Mouse (Mus musculus) forebrain, embryonic 12.5 days (tissue): ENCODE results near the gene Chn1. TPM values are rescaled to one million over a fixed set of nuclear protein-coding genes. Genes with fewer than 3 reads are reported as not detected.

Source experiments
- ATAC-seq: fragments of 200-750 bp; cut with Nextera tagmentation; 2 replicates; pipeline ENCODE4 v1.8.0; 2017; ENCODE audit warnings: moderate TSS enrichment; ENCODE audit not compliant: low FRiP score
- H3K27ac ChIP-seq: fragments of 300-500 bp; sonication (generic); 2 replicates; pipeline ENCODE4 v1.5.1; 2016; ENCODE audit warnings: mild to moderate bottlenecking
- H3K27me3 ChIP-seq: fragments of 300-500 bp; sonication (generic); 2 replicates; pipeline ENCODE4 v1.6.1; 2016; ENCODE audit warnings: mild to moderate bottlenecking
- H3K36me3 ChIP-seq: fragments of 300-500 bp; sonication (generic); replicated peaks from 2 replicates; pipeline ENCODE4 v1.6.1; 2016; ENCODE audit warnings: mild to moderate bottlenecking
- H3K4me1 ChIP-seq: fragments of 300-500 bp; sonication (generic); 2 replicates; pipeline ENCODE4 v1.6.1; 2016
- H3K4me2 ChIP-seq: fragments of 300-500 bp; sonication (generic); 2 replicates; pipeline ENCODE4 v1.6.1; 2016; ENCODE audit warnings: mild to moderate bottlenecking, moderate library complexity
- H3K4me3 ChIP-seq: fragments of 300-500 bp; sonication (generic); replicated peaks from 2 replicates; pipeline ENCODE4 v1.5.1; 2016; ENCODE audit warnings: mild to moderate bottlenecking
- H3K9ac ChIP-seq: fragments of 300-500 bp; sonication (generic); 2 replicates; pipeline ENCODE4 v1.6.1; 2016; ENCODE audit warnings: mild to moderate bottlenecking
- H3K9me3 ChIP-seq: fragments of 300-500 bp; sonication (generic); 2 replicates; pipeline ENCODE4 v1.6.1; 2016
- WGBS: fragments of 180-500 bp; shearing (Covaris S2); methylation state at CpG from one replicate; pipeline ENCODE4 v1.1.7; 2016; 5-methylcytosine and 5-hydroxymethylcytosine counted together
- polyA plus RNA-seq: library from polyadenylated mRNA; unstranded; fragments of >200 nt; fragmentation: Nextera tagmentation; extraction: Ambion mirVana; gene quantifications from 2 replicates; pipeline ENCODE4 v1.2.1, GENCODE M21; 2016

Gene Chn1
- polyA plus RNA-seq, 1 experiment from 2014 or later = 66.0 TPM

GRCm38 (mm10) chr2:73727868-73728267 is 47.3 kb downstream of the Chn1 start:
- Histone ChIP-seq H3K9me3 (no peaks in the 10 kb centered on the region), H3K4me2 (no peak overlapping the region), H3K27ac (no peak overlapping the region), H3K9ac (no peak overlapping the region), H3K4me3 (no peak overlapping the region), H3K4me1 (peaks cover 13% of the 10 kb centered on the region), H3K36me3 (no peaks in the 10 kb centered on the region), H3K27me3 (no peaks in the 10 kb centered on the region)
- 81% methylated on average over 2 of the region's 2 CpGs for WGBS
- ATAC-seq = no peak

- H3K4me1 ChIP-seq = peaks cover 22% of the 10 kb centered on the region
- H3K27ac ChIP-seq = no peak overlapping the region
- WGBS = 73% methylated on average over 3 of the region's 3 CpGs
- H3K9ac ChIP-seq = no peak overlapping the region
- no peak for ATAC-seq
- no peaks in the 10 kb centered on the region for H3K27me3 ChIP-seq
- no peaks in the 10 kb centered on the region for H3K9me3 ChIP-seq
- H3K4me3 ChIP-seq = no peak overlapping the region
- H3K4me2 ChIP-seq = no peak overlapping the region
- H3K36me3 ChIP-seq = no peaks in the 10 kb centered on the region
Measured at GRCm38 (mm10) chr2:73724934-73725333, 50.2 kb downstream of the Chn1 start.

GRCm38 (mm10) chr2:73721821-73722220 is 53.3 kb downstream of the Chn1 start:
- Histone ChIP-seq H3K36me3 (no peaks in the 10 kb centered on the region), H3K9me3 (no peaks in the 10 kb centered on the region), H3K4me1 (peaks cover 22% of the 10 kb centered on the region), H3K4me2 (no peak overlapping the region), H3K9ac (no peak overlapping the region), H3K27ac (no peak overlapping the region), H3K4me3 (no peak overlapping the region), H3K27me3 (no peaks in the 10 kb centered on the region)
- 59% methylated on average over 4 of the region's 4 CpGs for WGBS
- ATAC-seq = no peak

DNA sequence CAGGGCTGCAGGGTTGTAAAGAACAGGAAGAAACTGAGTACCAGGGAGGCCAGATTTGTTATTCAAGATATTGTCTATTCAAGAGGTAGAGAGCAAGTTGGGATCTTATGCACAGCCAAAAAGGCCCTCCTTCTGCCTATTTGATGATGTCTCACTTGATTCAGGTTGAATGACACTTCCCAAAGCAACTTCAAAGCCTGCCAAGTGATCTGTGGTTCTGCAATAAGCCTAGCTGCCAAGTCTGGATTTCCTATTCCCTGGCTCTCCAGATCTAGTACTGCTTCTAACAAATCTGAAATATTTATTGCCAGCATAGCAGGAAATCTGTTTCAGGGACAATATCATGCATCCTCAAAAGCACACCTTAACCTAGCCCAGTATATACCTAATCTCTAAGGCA is 62.7 kb downstream of the Chn1 start:
- Histone ChIP-seq H3K27me3 (no peaks in the 10 kb centered on the region), H3K27ac (no peak overlapping the region), H3K4me2 (no peak overlapping the region), H3K4me1 (no peaks in the 10 kb centered on the region), H3K9me3 (no peaks in the 10 kb centered on the region), H3K9ac (no peak overlapping the region), H3K36me3 (no peaks in the 10 kb centered on the region), H3K4me3 (no peak overlapping the region)
- no peak for ATAC-seq

DNA sequence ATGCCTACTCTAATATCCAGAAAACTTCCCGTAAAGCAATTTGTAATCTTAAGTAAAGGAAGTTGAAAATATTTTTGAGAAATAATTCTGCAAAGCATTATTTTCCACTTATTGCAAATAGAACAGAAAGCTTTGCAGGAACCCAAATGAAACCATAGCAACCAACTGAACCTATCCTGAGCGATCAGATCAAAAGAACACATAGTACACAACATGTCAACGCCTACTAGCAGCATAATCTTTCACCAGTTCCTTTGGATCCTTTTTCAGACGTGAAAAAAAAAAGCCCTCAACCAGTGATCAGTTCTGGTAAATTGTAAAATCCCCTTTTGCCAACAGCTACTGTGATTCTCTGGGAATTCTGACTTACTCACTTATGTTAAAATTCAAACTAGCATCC is 82.1 kb downstream of the Chn1 start:
- Histone ChIP-seq H3K4me1 (no peaks in the 10 kb centered on the region), H3K4me3 (no peak overlapping the region), H3K27ac (no peak overlapping the region), H3K4me2 (no peak overlapping the region), H3K9me3 (no peaks in the 10 kb centered on the region), H3K27me3 (no peaks in the 10 kb centered on the region), H3K9ac (no peak overlapping the region), H3K36me3 (no peaks in the 10 kb centered on the region)
- no peak for ATAC-seq
- 77% methylated on average over 4 of the region's 4 CpGs for WGBS

DNA sequence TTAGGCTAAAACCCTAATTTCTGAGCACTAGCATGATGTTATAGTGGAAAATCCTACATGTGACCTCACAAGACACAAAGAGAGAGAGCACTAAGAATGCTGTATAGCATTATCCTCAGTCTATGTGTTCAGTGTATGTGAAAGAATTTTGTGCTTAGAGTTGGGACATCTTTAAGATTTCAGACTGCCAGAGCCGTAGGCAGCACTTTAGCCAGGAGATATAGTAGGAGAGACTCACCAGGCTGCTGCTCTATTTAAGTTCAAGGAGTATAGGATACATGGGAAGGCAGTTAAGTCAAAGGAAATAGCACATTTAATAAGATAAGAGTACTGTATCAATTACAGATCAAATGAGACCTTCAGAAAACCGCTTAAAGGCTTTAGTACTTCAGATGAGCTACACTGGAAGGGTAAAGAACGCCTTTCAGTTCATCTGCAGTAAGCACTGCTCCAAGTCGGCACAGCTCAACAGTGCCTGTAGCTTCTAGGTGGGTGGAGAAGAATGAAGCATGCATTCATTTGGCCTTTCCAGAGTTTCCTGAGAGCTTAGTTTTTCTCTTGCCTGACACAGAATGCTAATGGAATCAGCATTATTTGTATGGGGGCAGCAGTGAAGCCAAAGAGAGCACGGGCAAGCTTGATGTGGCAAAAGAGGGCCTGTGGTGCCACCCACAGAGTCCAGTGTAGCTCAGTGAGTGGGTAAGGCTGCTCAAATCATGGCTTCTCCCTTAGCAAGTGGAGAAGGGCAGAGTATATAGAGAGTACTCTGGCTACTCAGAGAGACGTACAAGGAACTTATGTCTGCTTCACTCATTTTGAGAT is 84.2 kb downstream of the Chn1 start:
- Histone ChIP-seq H3K9ac (no peak overlapping the region), H3K9me3 (peaks cover 4% of the 10 kb centered on the region; the same call in 1 of the 2 replicates), H3K4me3 (no peak overlapping the region), H3K27ac (no peak overlapping the region), H3K36me3 (0 out of 2 replicates have a peak, but pooled peaks cover 4% of the 10 kb centered on the region), H3K4me1 (no peaks in the 10 kb centered on the region), H3K27me3 (no peaks in the 10 kb centered on the region), H3K4me2 (no peak overlapping the region)
- 76% methylated on average over 6 of the region's 6 CpGs for WGBS
- ATAC-seq = no peak

DNA sequence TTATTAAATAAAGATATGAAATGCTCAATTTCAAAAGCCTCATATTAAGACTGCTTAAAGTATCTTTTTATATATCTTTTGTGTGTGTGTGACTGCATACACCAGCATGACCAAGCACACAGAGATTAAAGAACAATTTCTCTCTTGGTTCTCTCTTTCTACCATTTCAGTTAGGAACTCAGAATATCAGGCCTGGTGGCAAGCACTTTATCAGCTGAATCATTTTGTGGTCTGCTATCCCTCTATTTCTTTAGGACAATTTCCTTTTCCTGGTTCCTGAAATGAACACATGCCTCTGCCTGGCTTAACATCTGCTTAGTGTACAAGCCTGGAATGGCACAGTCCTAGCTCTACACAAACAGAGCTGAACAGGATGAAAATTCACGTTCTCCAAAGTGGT is 92.6 kb downstream of the Chn1 start:
- Histone ChIP-seq H3K27me3 (no peaks in the 10 kb centered on the region), H3K4me2 (no peak overlapping the region), H3K9ac (no peak overlapping the region), H3K27ac (no peak overlapping the region), H3K36me3 (no peaks in the 10 kb centered on the region), H3K9me3 (no peaks in the 10 kb centered on the region), H3K4me3 (no peak overlapping the region), H3K4me1 (no peaks in the 10 kb centered on the region)
- no peak for ATAC-seq
- 82% methylated on average over 1 of the region's 1 CpGs for WGBS

DNA sequence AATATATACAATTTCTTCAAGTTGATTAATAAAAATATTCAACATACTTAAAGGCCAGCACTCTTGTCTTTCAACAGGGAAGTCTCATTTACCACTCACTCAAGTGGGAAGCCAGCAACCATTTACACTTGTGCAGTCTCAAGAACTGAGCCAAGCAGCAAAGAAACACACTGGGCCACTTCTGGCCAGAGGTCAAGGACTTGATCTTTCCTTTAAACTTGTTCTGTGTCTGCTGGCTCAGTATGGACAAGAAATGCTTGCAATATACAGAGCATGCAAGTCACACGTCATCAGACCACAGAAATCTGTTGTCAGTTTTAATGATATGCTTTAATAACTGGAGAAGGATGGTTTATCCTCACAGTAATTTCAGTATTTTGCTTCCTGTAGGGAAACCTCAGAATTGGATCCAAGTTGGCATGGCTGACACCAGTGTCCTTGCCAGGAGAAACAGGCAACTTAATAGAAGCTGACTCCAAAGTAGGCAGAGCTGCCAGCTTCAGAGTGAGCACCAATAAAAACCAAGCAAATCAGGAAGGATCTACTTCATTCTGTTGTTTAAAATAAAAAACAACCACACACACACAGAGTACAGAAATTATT is 94.6 kb downstream of the Chn1 start:
- H3K4me2 ChIP-seq = no peak overlapping the region
- no peaks in the 10 kb centered on the region for H3K36me3 ChIP-seq
- H3K27me3 ChIP-seq = no peaks in the 10 kb centered on the region
- 78% methylated on average over 1 of the region's 1 CpGs for WGBS
- H3K9me3 ChIP-seq = no peaks in the 10 kb centered on the region
- no peak overlapping the region for H3K4me3 ChIP-seq
- no peak overlapping the region for H3K9ac ChIP-seq
- H3K4me1 ChIP-seq = no peaks in the 10 kb centered on the region
- ATAC-seq = no peak
- H3K27ac ChIP-seq = no peak overlapping the region

DNA sequence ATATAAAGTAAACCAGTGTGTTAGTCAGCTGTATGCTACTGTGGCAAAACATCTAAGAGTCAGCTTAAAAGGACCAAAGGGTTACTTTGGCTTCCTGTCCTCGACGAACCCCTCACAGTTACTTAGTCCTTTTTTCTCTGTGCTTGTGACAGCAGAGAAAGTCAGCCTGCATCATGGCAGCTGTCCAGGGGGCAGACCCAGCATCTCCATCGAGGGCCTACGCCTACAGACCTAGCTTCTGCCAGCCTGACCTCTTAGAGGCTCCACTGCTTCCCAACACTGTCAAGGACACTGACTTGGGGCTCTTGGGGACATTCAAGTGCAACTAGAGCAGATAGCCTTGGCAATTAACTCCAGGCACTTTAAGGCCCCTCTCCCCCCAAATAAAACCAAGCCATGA is 106.5 kb downstream of the Chn1 start:
- ATAC-seq = no peak
- no peaks in the 10 kb centered on the region for H3K36me3 ChIP-seq
- no peak overlapping the region for H3K9ac ChIP-seq
- H3K4me3 ChIP-seq = no peak overlapping the region
- H3K27me3 ChIP-seq = no peaks in the 10 kb centered on the region
- no peak overlapping the region for H3K4me2 ChIP-seq
- H3K9me3 ChIP-seq = no peaks in the 10 kb centered on the region
- 86% methylated on average over 4 of the region's 4 CpGs for WGBS
- no peak overlapping the region for H3K27ac ChIP-seq
- no peaks in the 10 kb centered on the region for H3K4me1 ChIP-seq

DNA sequence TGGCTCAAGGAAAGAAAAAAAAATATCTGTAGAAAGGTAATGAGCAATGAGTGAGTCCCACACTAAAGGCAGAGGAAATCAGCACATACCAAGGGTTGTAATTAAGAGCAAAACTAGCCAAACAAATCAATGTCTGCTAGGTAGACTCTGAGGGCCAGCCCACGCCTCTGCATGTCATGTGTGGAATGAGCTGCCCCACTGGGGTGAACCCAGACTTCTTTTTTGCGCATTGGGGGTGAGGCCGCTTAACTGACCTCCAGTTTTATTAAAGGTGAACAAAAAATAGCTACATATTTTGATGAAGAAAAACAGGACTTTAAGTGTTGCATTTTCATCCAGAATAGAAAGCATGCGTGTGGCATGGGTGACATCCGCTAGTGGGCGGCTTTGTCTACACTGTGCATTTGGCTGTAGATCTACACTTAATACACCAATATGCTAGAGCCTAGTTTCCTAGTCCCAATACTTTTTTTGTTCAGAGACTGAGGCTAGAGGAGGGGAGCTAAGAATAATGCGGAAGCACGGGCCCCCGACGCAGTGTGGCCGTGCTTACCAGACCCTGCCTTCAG is 114.5 kb downstream of the Chn1 start:
- no peak for ATAC-seq
- 86% methylated on average over 11 of the region's 11 CpGs for WGBS
- H3K4me3 ChIP-seq = no peak overlapping the region
- peak overlapping the region; percentile 31; the same call in 1 of the 2 replicates for H3K4me2 ChIP-seq
- no peaks in the 10 kb centered on the region for H3K9me3 ChIP-seq
- no peak overlapping the region for H3K9ac ChIP-seq
- H3K4me1 ChIP-seq = peaks cover 42% of the 10 kb centered on the region
- H3K27ac ChIP-seq = 0 out of 2 replicates have a peak overlapping the region, but pooled peaks have one; percentile 61
- H3K27me3 ChIP-seq = no peaks in the 10 kb centered on the region
- H3K36me3 ChIP-seq = no peaks in the 10 kb centered on the region

- no peak overlapping the region for H3K4me3 ChIP-seq
- H3K4me2 ChIP-seq = peak overlapping the region; percentile 31
- H3K27ac ChIP-seq = 0 out of 2 replicates have a peak overlapping the region, but pooled peaks have one; percentile 61
- peaks cover 44% of the 10 kb centered on the region for H3K4me1 ChIP-seq
- no peak overlapping the region for H3K9ac ChIP-seq
- no peaks in the 10 kb centered on the region for H3K9me3 ChIP-seq
- no peaks in the 10 kb centered on the region for H3K27me3 ChIP-seq
- peak; percentile 78; the same call in 1 of the 2 replicates for ATAC-seq
- no peaks in the 10 kb centered on the region for H3K36me3 ChIP-seq
- 40% methylated on average over 18 of the region's 18 CpGs for WGBS
Measured at GRCm38 (mm10) chr2:73659726-73660565, 115.2 kb downstream of the Chn1 start.

GRCm38 (mm10) chr2:73659041-73659440 is 116.1 kb downstream of the Chn1 start:
- Histone ChIP-seq H3K4me2 (no peak overlapping the region), H3K27ac (no peak overlapping the region), H3K36me3 (no peaks in the 10 kb centered on the region), H3K4me1 (peaks cover 44% of the 10 kb centered on the region), H3K9me3 (no peaks in the 10 kb centered on the region), H3K27me3 (no peaks in the 10 kb centered on the region), H3K9ac (no peak overlapping the region), H3K4me3 (no peak overlapping the region)
- WGBS = 75% methylated on average over 8 of the region's 8 CpGs
- no peak for ATAC-seq
